Mouse (Mus musculus) neural tube, embryonic 14.5 days (tissue): ENCODE measurements around the gene Fpgs. TPM values are rescaled to one million over a fixed set of nuclear protein-coding genes. Genes with fewer than 3 reads are reported as not detected.

Experiments
- microRNA counts: library from miRNA; unstranded; fragments of <30 nt; microRNA quantifications from one replicate; lab custom pipeline; 2016
- microRNA-seq: library from miRNA; unstranded; fragments of <30 nt; microRNA quantifications from one replicate; pipeline ENCODE4, GENCODE M21; 2016
- polyA plus RNA-seq: library from polyadenylated mRNA; unstranded; fragments of >200 nt; fragmentation: Nextera tagmentation; extraction: Ambion mirVana; gene quantifications from 2 replicates; pipeline ENCODE4 v1.2.1, GENCODE M21; 2014

The Fpgs gene
- polyA plus RNA-seq, 1 experiment from 2014 or later, result 14.6 TPM

MicroRNAs encoded within 50 kb of the gene (microRNA counts, 519-probe panel; counts per million panel counts)
- not detected for microRNA mmu-miR-1954 (lab: Ali Mortazavi, UCI)
- microRNA mmu-miR-2861 (lab: Ali Mortazavi, UCI), result not detected

Small RNA genes lying within 50 kb of the gene (microRNA-seq; reads per million reads assigned to microRNA genes)
- not detected for gene Gm47291
- not detected for gene Mir1954
- not detected for gene Mir2861
- gene Mir3960, result not detected
- gene Mir8093, result not detected

Other genes starting within 250 kb of the Fpgs start
- gene Fam102a, start 168.8 kb downstream of the Fpgs start, polyA plus RNA-seq, result 6.7 and 7.3 TPM in 2 replicates
- 143 and 157 TPM in 2 replicates for gene Dpm2, start 133.3 kb downstream of the Fpgs start, polyA plus RNA-seq
- 12.4 and 17.1 TPM in 2 replicates for gene Pip5kl1, start 129.3 kb downstream of the Fpgs start, polyA plus RNA-seq
- 0.98 and 1.2 TPM in 2 replicates for gene 9430097D07Rik, start 128.5 kb downstream of the Fpgs start, polyA plus RNA-seq
- gene St6galnac4, start 117.0 kb downstream of the Fpgs start, polyA plus RNA-seq, result 30.4 and 35.1 TPM in 2 replicates
- gene St6galnac6, start 104.4 kb downstream of the Fpgs start, polyA plus RNA-seq, result 5.2 and 5.4 TPM in 2 replicates
- 78.6 and 85.0 TPM in 2 replicates for gene Ak1, start 82.4 kb downstream of the Fpgs start, polyA plus RNA-seq
- gene Eng, start 57.5 kb downstream of the Fpgs start, polyA plus RNA-seq, result 13.0 and 22.9 TPM in 2 replicates
- 54.4 and 57.5 TPM in 2 replicates for gene Cdk9, start 8.9 kb upstream of the Fpgs start, polyA plus RNA-seq
- gene Sh2d3c, start 16.9 kb upstream of the Fpgs start, polyA plus RNA-seq, result 41.2 and 51.2 TPM in 2 replicates
- 3.9 TPM in 2 replicates for gene 6330409D20Rik, start 36.9 kb upstream of the Fpgs start, polyA plus RNA-seq
- 56.0 and 57.6 TPM in 2 replicates for gene Tor2a, start 53.1 kb upstream of the Fpgs start, polyA plus RNA-seq
- 0.36 and 0.82 TPM in 2 replicates for gene Ttc16, start 71.5 kb upstream of the Fpgs start, polyA plus RNA-seq
- 3.7 and 4.8 TPM in 2 replicates for gene Ptrh1, start 71.6 kb upstream of the Fpgs start, polyA plus RNA-seq
- gene Cfap157, start 80.3 kb upstream of the Fpgs start, polyA plus RNA-seq, result 0.48 TPM in 2 replicates
- gene Stxbp1, start 143.1 kb upstream of the Fpgs start, polyA plus RNA-seq, result 290 and 312 TPM in 2 replicates
- 11.8 and 18.3 TPM in 2 replicates for gene Fam129b, start 172.0 kb upstream of the Fpgs start, polyA plus RNA-seq